Mouse (Mus musculus) kidney, adult 18-20 months (tissue): ENCODE data around the gene Ckb.
A peak's percentile ranks its signal among the peaks of the same experiment; 100 is the strongest.

Experiments used
- DNase-seq: peaks from one replicate; pipeline ENCODE4 v3.0.0; 2021

Gene Ckb

GRCm38 (mm10) chr12:111691346-111691872, 19.3 kb upstream of the Ckb start:
- DNase-seq, result no peak

- peak; percentile 61 for DNase-seq
These were observed 17.3 kb upstream of the Ckb start for GRCm38 (mm10) chr12:111689426-111689825.

GRCm38 (mm10) chr12:111688069-111688428, 15.9 kb upstream of the Ckb start:
- no peak for DNase-seq

- peak; percentile 89 for DNase-seq
These were observed 15.4 kb upstream of the Ckb start for GRCm38 (mm10) chr12:111687350-111688068.

GRCm38 (mm10) chr12:111686390-111686789, 14.3 kb upstream of the Ckb start:
- DNase-seq, result no peak

- DNase-seq, result no peak
These were observed 10.7 kb upstream of the Ckb start for GRCm38 (mm10) chr12:111682806-111683205.

- DNase-seq, result no peak
These were observed 9.9 kb upstream of the Ckb start for GRCm38 (mm10) chr12:111682003-111682402.

- DNase-seq, result no peak
These were observed 9.2 kb upstream of the Ckb start for GRCm38 (mm10) chr12:111681305-111681704.

- DNase-seq, result no peak
These were observed 8.5 kb upstream of the Ckb start for GRCm38 (mm10) chr12:111680661-111681060.

GRCm38 (mm10) chr12:111678997-111679396, 6.9 kb upstream of the Ckb start:
- no peak for DNase-seq

- no peak for DNase-seq
These were observed 6.5 kb upstream of the Ckb start for GRCm38 (mm10) chr12:111678670-111678933.

- peak; percentile 90 for DNase-seq
These were observed 5.9 kb upstream of the Ckb start, which contains the start of gene Trmt61a for GRCm38 (mm10) chr12:111677882-111678669. Gene Trmt61a, plus strand, starts transcription at chr12:111678105.

GRCm38 (mm10) chr12:111677421-111677820, 5.3 kb upstream of the Ckb start:
- DNase-seq, result no peak

GRCm38 (mm10) chr12:111675797-111676580, 3.9 kb upstream of the Ckb start:
- no peak for DNase-seq

GRCm38 (mm10) chr12:111674850-111675486, 2.8 kb upstream of the Ckb start:
- DNase-seq, result no peak

GRCm38 (mm10) chr12:111672581-111672980, 443 bp upstream of the Ckb start:
- no peak for DNase-seq

- DNase-seq, result peak; percentile 59
These were observed 671 bp downstream of the Ckb start for GRCm38 (mm10) chr12:111671431-111671902.

- no peak for DNase-seq
These were observed 1.2 kb downstream of the Ckb start for GRCm38 (mm10) chr12:111670976-111671375.

- DNase-seq, result peak; percentile 43
These were observed 1.7 kb downstream of the Ckb start for GRCm38 (mm10) chr12:111670371-111670971.

GRCm38 (mm10) chr12:111669961-111670360, 2.2 kb downstream of the Ckb start:
- DNase-seq, result no peak

GRCm38 (mm10) chr12:111669000-111669788, 2.9 kb downstream of the Ckb start:
- DNase-seq, result no peak
